10 mouse cellular contexts compared by ENCODE assay signal in the genomic region with DNA sequence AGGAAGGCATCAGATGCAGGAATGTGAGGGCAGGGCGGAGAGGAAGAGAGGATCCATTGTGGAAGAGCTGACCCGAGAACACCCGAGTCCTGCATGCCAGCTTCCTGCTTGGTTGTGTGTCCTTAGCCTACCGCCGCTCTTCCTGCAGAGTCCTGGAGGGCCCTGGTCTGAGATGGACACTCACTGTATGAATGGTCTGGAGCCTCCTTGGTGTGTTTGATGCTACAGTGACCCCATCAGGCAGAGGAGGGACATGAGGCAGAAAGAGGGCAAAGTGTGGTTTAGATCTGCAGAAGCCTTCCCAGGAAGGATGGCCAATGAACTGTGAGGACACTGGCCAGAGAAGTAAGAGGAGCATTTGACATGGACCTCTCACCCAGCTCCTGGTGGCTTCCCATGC. TPM values are rescaled to one million over a fixed set of nuclear protein-coding genes. Genes with fewer than 3 reads are reported as not detected.
DNase-seq lines count a peak whose midpoint lies in the region; ATAC-seq and TF ChIP-seq lines count a peak whose summit lies in the region.
"Had no signal": no experiment of that assay in that cellular context is flagged by ENCODE, and none has a peak within 500 bp of the region (broad histone marks: within the 10 kb centered on the region; RNA-seq: fewer than 3 reads in every experiment).

No protein-coding gene starts in this region.

- H3K36me3 ChIP-seq in heart, adult 2 months (ENCODE audit: control insufficient read depth, insufficient read depth, low read length), result no peaks in the 10 kb centered on the region
- H3K36me3 ChIP-seq in liver, embryonic 14.5 days (replicated peaks; ENCODE audit: control insufficient read depth, insufficient read depth, low read depth), result no peaks in the 10 kb centered on the region

- no peaks in the 10 kb centered on the region for H3K79me2 ChIP-seq in heart, adult 2 months (replicated peaks; ENCODE audit: control insufficient read depth, insufficient read depth, low read length)

- no peak overlapping the region for H3K9ac ChIP-seq in heart, adult 2 months (ENCODE audit: low read depth, low read length)
- H3K9ac ChIP-seq in liver, embryonic 14.5 days (replicated peaks), result peak overlapping the region; percentile 57; the same call in 1 of the 2 replicates

- no peak for TF ChIP-seq EP300 in heart, adult 2 months (IDR thresholded peaks at IDR 0.05; ENCODE audit: insufficient read depth, low read depth, low read length)
- TF ChIP-seq EP300 in liver, embryonic 14.5 days (IDR thresholded peaks at IDR 0.05; ENCODE audit: low read depth), result no peak

- H3K4me2 ChIP-seq in liver, embryonic 14.5 days (ENCODE audit: low read depth), result no peak overlapping the region

- WGBS in heart, adult 2 months, result 44% methylated on average over 5 of the region's 5 CpGs
- 64% methylated on average over 5 of the region's 5 CpGs for WGBS in liver, embryonic 14.5 days (ENCODE audit: insufficient replicate concordance)

- DNase-seq in heart, adult 2 months, result peak in 1 of 2 experiments; percentile 39
- DNase-seq in heart, postnatal 25 days (ENCODE audit: low spot score), result no peak
- DNase-seq in 3T3-L1 (ENCODE audit: low read depth, low spot score) (peak; percentile 42), NIH3T3 (ENCODE audit: low read depth) (peak; percentile 61)
- peak in 1 of 3 experiments; percentile 22 for DNase-seq in liver, embryonic 14.5 days (ENCODE audit: low read depth in 3 of 3, low spot score in 3 of 3)
- no peak for DNase-seq in urinary bladder, postnatal 36 days (ENCODE audit: low spot score in 2 of 2)
- no peak for DNase-seq in ovary, postnatal 14 days (ENCODE audit: low spot score)
- DNase-seq in T-cell, adult 2 months (ENCODE audit: low spot score), result no peak
- DNase-seq: layer of hippocampus, postnatal 36 days had no signal

- H3K4me1 ChIP-seq in heart, adult 2 months (ENCODE audit: control insufficient read depth, insufficient read depth, low read length), result peaks cover 3% of the 10 kb centered on the region
- peaks cover 23 to 31% of the 10 kb centered on the region in 2 experiments for H3K4me1 ChIP-seq in liver, embryonic 14.5 days (replicated peaks; ENCODE audit: control insufficient read depth in 2 of 2, insufficient read depth in 2 of 2, low read length in 1 of 2)

- intact Hi-C loops in heart, adult 2 months (cut with DNase I), result loop anchor here (2.0 kb wide), 1 partner anchor 44 kb away; no protein-coding TSS in a partner anchor
- intact Hi-C loops in heart, postnatal 25 days (cut with DNase I), result no loop called here

- TF ChIP-seq POLR2A in heart, adult 2 months (IDR thresholded peaks at IDR 0.05; ENCODE audit: insufficient read depth, low read depth, low read length), result no peak

- H3K27me3 ChIP-seq in heart, adult 2 months (ENCODE audit: control insufficient read depth, insufficient read depth, low read length), result no peaks in the 10 kb centered on the region
- H3K27me3 ChIP-seq in liver, embryonic 14.5 days (ENCODE audit: control insufficient read depth, insufficient read depth, low read length), result peaks cover 2% of the 10 kb centered on the region; the same call in 1 of the 2 replicates

- H3K27ac ChIP-seq in heart, adult 2 months, result no peak overlapping the region
- peak overlapping the region; percentile 65; the same call in 1 of the 2 replicates for H3K27ac ChIP-seq in liver, embryonic 14.5 days

- no peaks in the 10 kb centered on the region for H3K9me3 ChIP-seq in liver, embryonic 14.5 days (ENCODE audit: control insufficient read depth, low read length)

- peak; percentile 66 for TF ChIP-seq CTCF in heart, adult 2 months (IDR thresholded peaks at IDR 0.05)
- TF ChIP-seq CTCF in liver, embryonic 14.5 days (IDR thresholded peaks at IDR 0.05; ENCODE audit: low read depth), result peak; percentile 69

- H3K4me3 ChIP-seq in heart, adult 2 months, result no peak overlapping the region
- no peak overlapping the region for H3K4me3 ChIP-seq in liver, embryonic 14.5 days (ENCODE audit: insufficient read depth in 1 of 2, low read depth in 2 of 2, low read length in 2 of 2)

- ATAC-seq in liver, embryonic 14.5 days (ENCODE audit: insufficient read depth), result no peak
- ATAC-seq: midbrain, embryonic 16.5 days had no signal

RNA-seq across cellular contexts. Expression of gene Sult5a1, which starts 2.9 kb away (rescaled TPM):
- under 1 TPM; 0.27 to 0.91 TPM for total RNA-seq in heart, adult 2 months (2021)
- polyA plus RNA-seq in heart, adult 2 months (2012; rRNA removed), result 2.3 and 5.3 TPM in 2 replicates
- total RNA-seq in heart, postnatal 25 days (2021), result 1 to 10 TPM in 1 of 2 experiments, under 1 TPM in 1; 0.56 to 1.1 TPM
- 0.75 and 1.1 TPM in 2 replicates for polyA plus RNA-seq in liver, embryonic 14.5 days (2012; rRNA removed)
- 0.69 and 0.91 TPM in 2 replicates for polyA plus RNA-seq in liver, embryonic 14.5 days (2014; fragmentation: Nextera tagmentation; extraction: Ambion mirVana)

RNA-seq across cellular contexts. Expression of gene Dpep1, which starts 30.9 kb away (rescaled TPM):
- 10 to 100 TPM; 35.4 to 55.0 TPM for total RNA-seq in heart, adult 2 months (2021)
- polyA plus RNA-seq in heart, adult 2 months (2012; rRNA removed), result 80.1 and 103 TPM in 2 replicates
- 10 to 100 TPM; 29.6 to 30.7 TPM for total RNA-seq in heart, postnatal 25 days (2021)
- 0.07 and 0.14 TPM in 2 replicates for polyA plus RNA-seq in liver, embryonic 14.5 days (2012; rRNA removed)
- polyA plus RNA-seq in liver, embryonic 14.5 days (2014; fragmentation: Nextera tagmentation; extraction: Ambion mirVana), result 0.06 and 0.23 TPM in 2 replicates

RNA-seq across cellular contexts. Expression of gene Cpne7, which starts 38.0 kb away (rescaled TPM):
- total RNA-seq in heart, adult 2 months (2021), result under 1 TPM; 0.18 to 0.91 TPM
- polyA plus RNA-seq in heart, adult 2 months (2012; rRNA removed), result 0.91 and 1.7 TPM in 2 replicates
- total RNA-seq in heart, postnatal 25 days (2021), result under 1 TPM; 0.36 to 0.39 TPM
- 1.7 and 1.9 TPM in 2 replicates for polyA plus RNA-seq in liver, embryonic 14.5 days (2012; rRNA removed)
- 0.58 and 0.65 TPM in 2 replicates for polyA plus RNA-seq in liver, embryonic 14.5 days (2014; fragmentation: Nextera tagmentation; extraction: Ambion mirVana)

RNA-seq across cellular contexts. Expression of gene Rpl13, which starts 53.0 kb away (rescaled TPM):
- total RNA-seq in heart, adult 2 months (2021), result 100 to 1,000 TPM; 418 to 463 TPM
- 440 and 616 TPM in 2 replicates for polyA plus RNA-seq in heart, adult 2 months (2012; rRNA removed)
- 100 to 1,000 TPM; 426 to 434 TPM for total RNA-seq in heart, postnatal 25 days (2021)
- polyA plus RNA-seq in liver, embryonic 14.5 days (2012; rRNA removed), result 1,340 and 1,385 TPM in 2 replicates
- 1,145 and 1,179 TPM in 2 replicates for polyA plus RNA-seq in liver, embryonic 14.5 days (2014; fragmentation: Nextera tagmentation; extraction: Ambion mirVana)

RNA-seq across cellular contexts. Expression of gene Chmp1a, which starts 57.4 kb away (rescaled TPM):
- total RNA-seq in heart, adult 2 months (2021), result 10 to 100 TPM; 56.3 to 58.3 TPM
- polyA plus RNA-seq in heart, adult 2 months (2012; rRNA removed), result 63.9 and 81.4 TPM in 2 replicates
- 10 to 100 TPM; 57.1 to 68.6 TPM for total RNA-seq in heart, postnatal 25 days (2021)
- polyA plus RNA-seq in liver, embryonic 14.5 days (2012; rRNA removed), result 29.9 and 30.9 TPM in 2 replicates
- 42.9 and 44.6 TPM in 2 replicates for polyA plus RNA-seq in liver, embryonic 14.5 days (2014; fragmentation: Nextera tagmentation; extraction: Ambion mirVana)

Comparison
In these comparisons a context has a peak if more than half of its experiments do, and no peak if none do; other contexts are left out.
1. DNase-seq: peak in 3T3-L1 (single experiment) and NIH3T3 (single experiment); none in heart, postnatal 25 days (single experiment), urinary bladder, postnatal 36 days (0 of 2), ovary, postnatal 14 days (single experiment) and T-cell, adult 2 months (single experiment).